Mouse (Mus musculus) CH12.LX (cell line): ENCODE measurements at regions not wholly inside any gene's neighbourhood (a gene's known extent, or its start where the extent isn't known, plus 50 kb on each side); places are given as distances from the start of the nearest gene placed in this dataset.

Experiments used
- ETS1 ChIP-seq: conservative IDR thresholded peaks from 2 replicates; pipeline ENCODE4 v1.6.1; 2012; ENCODE audit warnings: low read depth, mild to moderate bottlenecking, inconsistent platforms, low read length, improper control_type of control experiment, moderate library complexity
- PAX5 ChIP-seq: IDR thresholded peaks from 2 replicates; pipeline ENCODE4 v1.6.1; 2012; ENCODE audit warnings: low read length, inconsistent platforms, mixed read lengths
- POLR2AphosphoS2 ChIP-seq: IDR thresholded peaks from 2 replicates; pipeline ENCODE4 v1.6.1; 2011; ENCODE audit warnings: low read depth, low read length, improper control_type of control experiment
- RAD21 ChIP-seq: IDR thresholded peaks from 2 replicates; pipeline ENCODE4 v1.6.1; 2011; ENCODE audit warnings: low read depth, mild to moderate bottlenecking, low read length, improper control_type of control experiment, moderate library complexity
- ZC3H11A ChIP-seq: IDR thresholded peaks from 2 replicates; pipeline ENCODE4 v1.6.1; 2012; ENCODE audit warnings: low read depth, mild to moderate bottlenecking, inconsistent platforms, low read length, improper control_type of control experiment
- ZKSCAN1 ChIP-seq: IDR thresholded peaks from 2 replicates; pipeline ENCODE4 v1.6.1; 2012; ENCODE audit warnings: low read depth, inconsistent platforms, low read length, improper control_type of control experiment, borderline replicate concordance

GRCm38 (mm10) chr5:105994218-105994617, 117.9 kb downstream of the Zfp326 start:
- TF ChIP-seq POLR2AphosphoS2 (no peak), RAD21 (no peak), ETS1 (no peak), PAX5 (no peak), ZC3H11A (no peak), ZKSCAN1 (no peak)
